Mouse (Mus musculus): ENCODE results near the gene Rab3c.

- TF ChIP-seq CTCF (IDR thresholded peaks at IDR 0.05; ENCODE audit: borderline replicate concordance, insufficient read depth, low read length) (no peak), POLR2A (IDR thresholded peaks at IDR 0.05; ENCODE audit: low read depth, low read length) (no peak)
Measured at GRCm38 (mm10) chr13:110190039-110190438, 90.8 kb downstream of the Rab3c start.
